Mouse (Mus musculus): ENCODE data around the gene Pigg.

The Pigg gene

GRCm38 (mm10) chr5:108357862-108358261 is 45.5 kb downstream of the Pigg start:
- DNase-seq (ENCODE audit: low read depth, low spot score), result no peak

GRCm38 (mm10) chr5:108359491-108359890 is 47.1 kb downstream of the Pigg start:
- DNase-seq (ENCODE audit: low read depth, low spot score), result no peak

GRCm38 (mm10) chr5:108360211-108360610 is 47.8 kb downstream of the Pigg start:
- no peak for DNase-seq (ENCODE audit: low read depth, low spot score)

GRCm38 (mm10) chr5:108362330-108362729 is 49.9 kb downstream of the Pigg start:
- DNase-seq (ENCODE audit: low read depth, low spot score), result no peak

- no peak for DNase-seq (ENCODE audit: low read depth, low spot score)
Observed at GRCm38 (mm10) chr5:108366328-108366983, 54.0 kb downstream of the Pigg start.

GRCm38 (mm10) chr5:108366984-108367841 is 54.8 kb downstream of the Pigg start:
- no peak for DNase-seq (ENCODE audit: low read depth, low spot score)

GRCm38 (mm10) chr5:108367871-108368332 is 55.5 kb downstream of the Pigg start, which contains the start of gene Gm42517:
Gm42517 (minus strand) TSS chr5:108367922.
- DNase-seq (ENCODE audit: low read depth, low spot score), result no peak

GRCm38 (mm10) chr5:108368446-108368845 is 56.0 kb downstream of the Pigg start:
- no peak for DNase-seq (ENCODE audit: low read depth, low spot score)

- no peak for DNase-seq (ENCODE audit: low read depth, low spot score)
Observed at GRCm38 (mm10) chr5:108368851-108369621, 56.6 kb downstream of the Pigg start.

- no peak for DNase-seq (ENCODE audit: low read depth, low spot score)
Observed at GRCm38 (mm10) chr5:108369964-108370363, 57.6 kb downstream of the Pigg start.

GRCm38 (mm10) chr5:108374079-108374478 is 61.7 kb downstream of the Pigg start:
- DNase-seq (ENCODE audit: low read depth, low spot score), result no peak

- no peak for DNase-seq (ENCODE audit: low read depth, low spot score)
Observed at GRCm38 (mm10) chr5:108376059-108376458, 63.6 kb downstream of the Pigg start.

- no peak for DNase-seq (ENCODE audit: low read depth, low spot score)
Observed at GRCm38 (mm10) chr5:108378346-108378745, 65.9 kb downstream of the Pigg start.

- no peak for DNase-seq (ENCODE audit: low read depth, low spot score)
Observed at GRCm38 (mm10) chr5:108385632-108386031, 73.2 kb downstream of the Pigg start.

GRCm38 (mm10) chr5:108386449-108386848 is 74.0 kb downstream of the Pigg start:
- DNase-seq (ENCODE audit: low read depth, low spot score), result no peak

GRCm38 (mm10) chr5:108388201-108388600 is 75.8 kb downstream of the Pigg start, which contains the start of gene Pde6b:
Pde6b (plus strand) TSS chr5:108388391.
- DNase-seq (ENCODE audit: low read depth, low spot score), result no peak

- DNase-seq (ENCODE audit: low read depth, low spot score), result no peak
Observed at GRCm38 (mm10) chr5:108389744-108390143, 77.3 kb downstream of the Pigg start.
